Mouse (Mus musculus): ENCODE measurements at regions not wholly inside any gene's neighbourhood (a gene's known extent, or its start where the extent isn't known, plus 50 kb on each side); places are given as distances from the start of the nearest gene placed in this dataset. TPM values are rescaled to one million over a fixed set of nuclear protein-coding genes. Genes with fewer than 3 reads are reported as not detected.

DNA sequence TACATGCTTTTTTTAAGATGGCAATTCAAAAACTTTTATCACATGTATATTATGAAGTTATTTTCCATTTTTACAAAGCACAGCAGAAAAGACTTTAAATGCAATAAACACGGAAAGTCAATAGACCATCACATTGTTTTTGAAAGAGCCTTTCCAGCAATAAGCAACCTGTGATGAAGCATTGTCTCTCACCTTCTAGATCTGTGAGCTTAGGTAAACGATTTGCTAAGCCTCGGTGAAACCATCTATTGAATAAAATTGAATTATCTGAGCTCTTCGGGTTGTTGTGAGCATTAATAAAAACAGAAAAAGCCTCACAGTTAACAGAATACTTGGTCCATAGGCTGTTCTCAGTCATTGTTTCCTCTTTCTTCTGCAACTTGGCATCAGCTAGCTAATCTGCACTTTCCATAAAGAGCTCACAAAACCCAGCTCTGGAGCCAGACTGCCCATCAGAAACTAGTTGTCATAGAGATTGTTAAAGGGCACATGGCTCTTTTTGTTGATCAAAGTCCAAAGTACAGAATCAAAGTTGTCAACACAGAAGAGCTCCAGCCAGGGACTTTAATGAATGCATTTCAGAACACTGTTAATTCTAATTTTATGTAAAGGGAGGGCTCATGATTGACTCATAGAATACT is 261.5 kb downstream of the Atp6ap1l start:
- no peaks in the 10 kb centered on the region for H3K27me3 ChIP-seq (ENCODE audit: control insufficient read depth, insufficient read depth, low read length)
- DNase-seq (ENCODE audit: low spot score) (no peak), ATAC-seq (replicated peaks; ENCODE audit: insufficient number of reproducible peaks, low FRiP score, low TSS enrichment, low read depth) (no peak)
- no peaks in the 10 kb centered on the region for H3K9me3 ChIP-seq (replicated peaks; ENCODE audit: control insufficient read depth, low read length)
- no peak overlapping the region for H3K4me3 ChIP-seq (ENCODE audit: low read depth, low read length)
- H3K27ac ChIP-seq (replicated peaks; ENCODE audit: low read depth, low read length) = no peak overlapping the region
- H3K36me3 ChIP-seq (replicated peaks; ENCODE audit: control insufficient read depth, insufficient read depth, low read depth, low read length) = no peaks in the 10 kb centered on the region
- WGBS = 78% methylated on average over 4 of the region's 4 CpGs
- H3K4me1 ChIP-seq (ENCODE audit: control insufficient read depth, insufficient read depth, low read length) = no peaks in the 10 kb centered on the region
- no peak overlapping the region for H3K4me2 ChIP-seq (ENCODE audit: low read depth, low read length)
- H3K9ac ChIP-seq (replicated peaks; ENCODE audit: low read length) = no peak overlapping the region

DNA sequence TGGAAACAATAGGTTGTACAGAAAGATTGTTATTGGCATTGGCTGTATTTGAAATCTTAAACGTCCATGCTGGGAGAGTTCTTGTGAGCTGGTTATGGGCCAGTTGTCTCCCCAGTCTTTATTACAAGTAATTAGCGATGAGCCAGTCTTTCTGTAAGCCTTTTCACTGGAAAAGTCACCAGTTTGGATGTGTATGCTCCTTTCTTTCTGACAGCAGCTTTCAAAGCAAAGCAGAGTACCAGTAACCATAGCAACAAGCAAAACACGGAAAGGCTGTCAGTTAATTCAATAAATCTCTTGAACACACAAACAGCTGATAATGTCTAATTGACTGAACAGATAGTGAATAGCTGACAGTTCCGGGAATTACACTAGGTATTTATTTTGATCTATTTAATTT is 262.0 kb downstream of the Atp6ap1l start:
- DNase-seq (ENCODE audit: low spot score) (peak; percentile 72), ATAC-seq (replicated peaks; ENCODE audit: insufficient number of reproducible peaks, low FRiP score, low TSS enrichment, low read depth) (no peak)
- Histone ChIP-seq H3K27me3 (ENCODE audit: control insufficient read depth, insufficient read depth, low read length) (no peaks in the 10 kb centered on the region), H3K27ac (replicated peaks; ENCODE audit: low read depth, low read length) (no peak overlapping the region), H3K9ac (replicated peaks; ENCODE audit: low read length) (no peak overlapping the region), H3K36me3 (replicated peaks; ENCODE audit: control insufficient read depth, insufficient read depth, low read depth, low read length) (no peaks in the 10 kb centered on the region), H3K4me1 (ENCODE audit: control insufficient read depth, insufficient read depth, low read length) (no peaks in the 10 kb centered on the region), H3K4me2 (ENCODE audit: low read depth, low read length) (no peak overlapping the region), H3K9me3 (replicated peaks; ENCODE audit: control insufficient read depth, low read length) (no peaks in the 10 kb centered on the region), H3K4me3 (ENCODE audit: low read depth, low read length) (no peak overlapping the region)
- WGBS = 52% methylated on average over 4 of the region's 4 CpGs

DNA sequence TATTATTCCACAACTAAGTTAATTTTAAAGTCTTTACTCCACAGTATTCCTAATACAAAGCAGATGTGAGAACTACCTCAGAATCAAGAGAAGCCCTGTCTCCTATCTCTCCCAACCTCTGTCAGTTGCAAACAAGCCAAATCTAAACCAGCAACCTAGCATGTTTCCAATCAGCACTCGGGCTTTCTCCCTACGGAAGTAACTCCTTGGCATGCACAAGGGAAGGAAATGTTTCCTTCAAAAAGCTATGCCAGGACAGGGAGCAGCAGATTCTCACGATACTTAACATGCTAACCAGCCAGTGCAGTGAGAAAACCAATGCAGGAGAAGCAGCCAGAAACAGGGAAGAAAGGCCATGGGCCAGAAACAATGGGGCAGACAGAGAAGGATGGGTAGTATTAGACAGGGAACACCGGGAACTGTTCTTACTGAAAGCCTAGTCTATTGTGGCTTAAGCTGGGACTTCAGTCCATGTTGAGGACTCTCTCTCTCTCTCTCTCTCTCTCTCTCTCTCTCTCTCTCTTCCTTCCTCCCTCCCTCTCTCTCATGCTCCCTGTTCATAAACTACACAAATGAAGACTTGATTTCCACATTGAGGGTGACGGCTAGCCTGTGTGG is 262.8 kb downstream of the Atp6ap1l start:
- no peak overlapping the region for H3K4me3 ChIP-seq (ENCODE audit: low read depth, low read length)
- ATAC-seq (replicated peaks; ENCODE audit: insufficient number of reproducible peaks, low FRiP score, low TSS enrichment, low read depth) = 0 out of 2 replicates have a peak, but pooled peaks have one; percentile 44
- WGBS = 51% methylated on average over 5 of the region's 5 CpGs

More for the DNA sequence above, 262.8 kb downstream of the Atp6ap1l start:
- DNase-seq (ENCODE audit: low spot score) = peak; percentile 85
- Histone ChIP-seq H3K27me3 (ENCODE audit: control insufficient read depth, insufficient read depth, low read length) (no peaks in the 10 kb centered on the region), H3K9ac (replicated peaks; ENCODE audit: low read length) (no peak overlapping the region), H3K4me2 (ENCODE audit: low read depth, low read length) (no peak overlapping the region), H3K27ac (replicated peaks; ENCODE audit: low read depth, low read length) (peak overlapping the region; percentile 35; the same call in 1 of the 2 replicates), H3K9me3 (replicated peaks; ENCODE audit: control insufficient read depth, low read length) (no peaks in the 10 kb centered on the region), H3K4me1 (ENCODE audit: control insufficient read depth, insufficient read depth, low read length) (no peaks in the 10 kb centered on the region), H3K36me3 (replicated peaks; ENCODE audit: control insufficient read depth, insufficient read depth, low read depth, low read length) (no peaks in the 10 kb centered on the region)

Small RNA genes in the stretch of these regions (microRNA-seq; reads per million reads assigned to microRNA genes)
- gene Gm44338 (ENCODE audit: borderline number of aligned reads) = not detected

All from embryonic facial prominence, embryonic 11.5 days (tissue).